Mouse (Mus musculus) T-cell, adult 66 days (primary cell): ENCODE measurements around the gene Abca13. TPM values are rescaled to one million over a fixed set of nuclear protein-coding genes. Genes with fewer than 3 reads are reported as not detected.

Experiments
- total RNA-seq, 2 experiments: library from RNA; stranded (reverse); gene quantifications; 3 replicates in 1 of 2; 4 replicates in 1 of 2; pipeline ENCODE4 v1.2.4; 2023

Gene Abca13
- under 1 TPM; 0.03 to 0.06 TPM for total RNA-seq

DNA sequence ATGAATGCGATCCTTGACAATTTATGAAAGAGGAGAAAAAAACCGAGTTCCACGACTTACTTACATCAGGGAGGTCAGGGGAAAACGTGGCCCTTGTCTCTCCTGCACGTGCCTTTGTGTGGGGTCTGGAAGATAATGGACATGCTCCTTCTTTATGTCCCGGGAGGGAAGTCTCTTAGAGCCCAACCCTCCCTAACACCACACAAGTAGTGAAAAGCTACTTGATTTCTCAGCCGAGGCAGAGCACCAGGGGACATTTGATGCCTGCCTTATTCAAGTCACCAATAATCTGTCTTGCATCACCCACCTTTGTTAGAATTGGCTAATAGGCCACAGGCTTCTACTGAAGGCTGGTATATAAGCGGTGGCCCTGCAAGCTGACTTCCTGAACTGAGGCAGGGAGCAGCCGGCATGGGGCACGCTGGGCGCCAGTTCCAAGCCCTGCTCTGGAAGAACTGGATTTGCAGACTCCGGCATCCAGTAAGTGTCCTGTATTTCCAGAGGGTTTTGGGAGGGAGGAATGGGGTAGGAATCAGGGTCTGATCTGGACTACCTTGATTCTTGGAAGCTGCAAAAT lies at the start of gene Abca13:
Abca13 (plus strand) TSS at position 388 of the 577 bp plus-strand sequence.

Other genes with a start within 250 kb of the Abca13 start
- under 1 TPM; 0.12 TPM for gene Pkd1l1, start 218.7 kb upstream of the Abca13 start, total RNA-seq
- 10 to 100 TPM in 1 of 2 experiments, 1 to 10 TPM in 1; 9.7 to 14.6 TPM for gene Hus1, start 180.8 kb upstream of the Abca13 start, total RNA-seq
- gene Gm11992, start 143.3 kb upstream of the Abca13 start, total RNA-seq, result not detected
- gene Sun3, start 143.0 kb upstream of the Abca13 start, total RNA-seq, result not detected
- gene Upp1, start 73.8 kb upstream of the Abca13 start, total RNA-seq, result not detected